Mouse (Mus musculus): ENCODE data around the gene Col16a1. TPM values are rescaled to one million over a fixed set of nuclear protein-coding genes. Genes with fewer than 3 reads are reported as not detected.

The Col16a1 gene
- polyA plus RNA-seq, 1 experiment from 2014 or later, result 57.4 TPM

DNA sequence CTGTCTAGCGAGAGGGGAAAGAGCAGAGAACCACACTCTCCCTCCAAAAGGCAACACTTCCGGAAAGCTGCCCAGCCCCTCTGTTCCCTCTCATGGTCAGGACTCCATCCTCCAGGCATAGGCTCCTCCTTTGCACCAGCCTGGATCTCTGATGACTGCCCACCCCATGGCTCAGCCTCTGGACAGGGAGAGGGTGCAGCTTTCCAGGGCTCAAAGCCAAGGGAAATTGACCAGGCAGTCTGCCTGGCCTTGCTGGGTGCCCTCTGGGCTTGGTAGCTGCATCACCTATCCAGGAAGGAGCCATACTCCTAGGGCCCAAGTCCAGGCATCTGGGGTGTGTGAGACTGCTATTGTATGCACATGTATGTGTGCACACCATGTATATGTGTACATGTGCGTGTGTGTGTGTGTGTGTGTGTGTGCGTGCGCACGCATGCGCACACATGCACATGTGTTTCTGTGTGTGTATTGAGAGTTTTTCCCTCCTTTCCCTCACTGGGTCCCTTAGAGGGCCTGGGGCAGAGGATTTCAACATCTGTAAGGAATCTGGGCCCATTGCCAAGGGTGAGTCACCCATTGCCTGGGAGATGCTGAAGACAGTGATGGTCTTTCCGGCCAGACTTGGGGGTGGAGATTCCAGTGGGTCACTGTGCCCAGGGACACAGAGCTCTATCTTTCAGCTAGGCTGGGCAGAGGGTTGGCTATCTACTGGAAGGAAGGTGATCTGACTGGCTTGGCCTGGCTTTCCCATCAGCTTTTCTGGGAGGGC, 2.6 kb downstream of the Col16a1 start:
- H3K9ac ChIP-seq, result no peak overlapping the region
- peaks cover 61% of the 10 kb centered on the region for H3K4me1 ChIP-seq
- no peaks in the 10 kb centered on the region; the same call in 1 of the 2 replicates for H3K9me3 ChIP-seq (replicated peaks)
- H3K4me3 ChIP-seq (replicated peaks), result no peak overlapping the region
- H3K27ac ChIP-seq, result peak overlapping the region; percentile 54; the same call in 1 of the 2 replicates
- H3K4me2 ChIP-seq, result peak overlapping the region; percentile 77; the same call in 1 of the 2 replicates
- WGBS, result 72% methylated on average over 8 of the region's 8 CpGs
- H3K27me3 ChIP-seq, result peaks cover 22% of the 10 kb centered on the region
- ATAC-seq (replicated peaks; ENCODE audit: low FRiP score), result no peak
- H3K36me3 ChIP-seq, result no peaks in the 10 kb centered on the region

GRCm38 (mm10) chr4:130052283-130052682, 4.6 kb downstream of the Col16a1 start:
- no peaks in the 10 kb centered on the region for H3K36me3 ChIP-seq
- ATAC-seq (replicated peaks; ENCODE audit: low FRiP score), result no peak
- peaks cover 44% of the 10 kb centered on the region for H3K4me1 ChIP-seq
- no peak overlapping the region for H3K4me2 ChIP-seq
- H3K27me3 ChIP-seq, result peaks cover 10% of the 10 kb centered on the region; the same call in 1 of the 2 replicates
- no peak overlapping the region for H3K4me3 ChIP-seq (replicated peaks)
- no peaks in the 10 kb centered on the region; the same call in 1 of the 2 replicates for H3K9me3 ChIP-seq (replicated peaks)
- no peak overlapping the region for H3K27ac ChIP-seq
- no peak overlapping the region for H3K9ac ChIP-seq
- 89% methylated on average over 3 of the region's 3 CpGs for WGBS

- Histone ChIP-seq H3K9ac (no peak overlapping the region), H3K4me3 (replicated peaks) (no peak overlapping the region)
- WGBS, result 90% methylated on average over 9 of the region's 9 CpGs
These were observed 5.5 kb downstream of the Col16a1 start for GRCm38 (mm10) chr4:130053111-130053510.

GRCm38 (mm10) chr4:130054727-130055126, 7.1 kb downstream of the Col16a1 start:
- Histone ChIP-seq H3K27me3 (no peaks in the 10 kb centered on the region), H3K4me3 (replicated peaks) (no peak overlapping the region), H3K27ac (no peak overlapping the region), H3K4me2 (no peak overlapping the region), H3K9me3 (replicated peaks) (no peaks in the 10 kb centered on the region; the same call in 1 of the 2 replicates), H3K36me3 (peaks cover under 1% of the 10 kb centered on the region; the same call in 1 of the 2 replicates), H3K4me1 (peaks cover 22% of the 10 kb centered on the region), H3K9ac (no peak overlapping the region)
- 45% methylated on average over 1 of the region's 1 CpGs for WGBS
- no peak for ATAC-seq (replicated peaks; ENCODE audit: low FRiP score)

More at GRCm38 (mm10) chr4:130053111-130053510, 5.5 kb downstream of the Col16a1 start:
- no peaks in the 10 kb centered on the region for H3K36me3 ChIP-seq
- no peak for ATAC-seq (replicated peaks; ENCODE audit: low FRiP score)
- no peaks in the 10 kb centered on the region; the same call in 1 of the 2 replicates for H3K9me3 ChIP-seq (replicated peaks)
- peaks cover 7% of the 10 kb centered on the region; the same call in 1 of the 2 replicates for H3K27me3 ChIP-seq
- H3K27ac ChIP-seq, result no peak overlapping the region
- no peak overlapping the region for H3K4me2 ChIP-seq
- peaks cover 36% of the 10 kb centered on the region for H3K4me1 ChIP-seq

GRCm38 (mm10) chr4:130055160-130056010, 7.7 kb downstream of the Col16a1 start:
- Histone ChIP-seq H3K4me1 (peaks cover 15% of the 10 kb centered on the region), H3K36me3 (peaks cover 4% of the 10 kb centered on the region; the same call in 1 of the 2 replicates), H3K4me2 (no peak overlapping the region), H3K27ac (0 out of 2 replicates have a peak overlapping the region, but pooled peaks have one; percentile 24), H3K9me3 (replicated peaks) (no peaks in the 10 kb centered on the region; the same call in 1 of the 2 replicates), H3K9ac (no peak overlapping the region), H3K27me3 (no peaks in the 10 kb centered on the region), H3K4me3 (replicated peaks) (no peak overlapping the region)
- 73% methylated on average over 14 of the region's 14 CpGs for WGBS
- ATAC-seq (replicated peaks; ENCODE audit: low FRiP score), result no peak

DNA sequence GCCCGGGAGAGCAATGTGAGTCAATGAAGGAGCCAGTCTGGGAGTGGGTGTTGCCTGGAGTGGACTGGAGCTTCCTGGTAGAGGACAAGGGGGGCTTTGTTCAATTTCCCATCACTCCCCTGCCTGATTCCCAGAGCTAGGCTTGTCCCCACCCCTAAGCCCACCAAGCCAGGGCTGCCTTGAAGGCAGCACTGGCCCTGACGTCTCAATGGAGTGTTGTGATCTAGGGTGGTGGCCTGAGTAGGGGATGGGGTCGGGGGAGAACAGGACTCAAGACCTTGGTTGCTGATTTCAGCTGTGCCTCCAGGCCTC, 8.3 kb downstream of the Col16a1 start:
- peaks cover 9% of the 10 kb centered on the region; the same call in 1 of the 2 replicates for H3K4me1 ChIP-seq
- peaks cover 4% of the 10 kb centered on the region; the same call in 1 of the 2 replicates for H3K36me3 ChIP-seq
- H3K9ac ChIP-seq, result no peak overlapping the region
- 52% methylated on average over 3 of the region's 3 CpGs for WGBS
- H3K27ac ChIP-seq, result no peak overlapping the region
- H3K9me3 ChIP-seq (replicated peaks), result no peaks in the 10 kb centered on the region; the same call in 1 of the 2 replicates
- no peak overlapping the region for H3K4me3 ChIP-seq (replicated peaks)
- no peaks in the 10 kb centered on the region for H3K27me3 ChIP-seq
- no peak overlapping the region for H3K4me2 ChIP-seq
- no peak for ATAC-seq (replicated peaks; ENCODE audit: low FRiP score)

GRCm38 (mm10) chr4:130056471-130056870, 8.8 kb downstream of the Col16a1 start:
- Histone ChIP-seq H3K27ac (no peak overlapping the region), H3K9ac (no peak overlapping the region), H3K9me3 (replicated peaks) (no peaks in the 10 kb centered on the region; the same call in 1 of the 2 replicates), H3K4me1 (0 out of 2 replicates have a peak, but pooled peaks cover 8% of the 10 kb centered on the region), H3K4me2 (no peak overlapping the region), H3K27me3 (no peaks in the 10 kb centered on the region), H3K4me3 (replicated peaks) (no peak overlapping the region), H3K36me3 (peaks cover 4% of the 10 kb centered on the region; the same call in 1 of the 2 replicates)
- 64% methylated on average over 3 of the region's 3 CpGs for WGBS
- ATAC-seq (replicated peaks; ENCODE audit: low FRiP score), result no peak

GRCm38 (mm10) chr4:130060937-130061336, 13.3 kb downstream of the Col16a1 start:
- H3K4me1 ChIP-seq, result no peaks in the 10 kb centered on the region
- H3K4me2 ChIP-seq, result no peak overlapping the region
- ATAC-seq (replicated peaks; ENCODE audit: low FRiP score), result no peak
- no peaks in the 10 kb centered on the region for H3K9me3 ChIP-seq (replicated peaks)
- H3K27ac ChIP-seq, result no peak overlapping the region
- H3K36me3 ChIP-seq, result peaks cover 4% of the 10 kb centered on the region; the same call in 1 of the 2 replicates
- H3K4me3 ChIP-seq (replicated peaks), result no peak overlapping the region
- no peaks in the 10 kb centered on the region for H3K27me3 ChIP-seq
- H3K9ac ChIP-seq, result no peak overlapping the region

GRCm38 (mm10) chr4:130063191-130063590, 15.6 kb downstream of the Col16a1 start:
- H3K27me3 ChIP-seq, result no peaks in the 10 kb centered on the region
- H3K9ac ChIP-seq, result no peak overlapping the region
- ATAC-seq (replicated peaks; ENCODE audit: low FRiP score), result no peak
- H3K4me1 ChIP-seq, result no peaks in the 10 kb centered on the region
- no peak overlapping the region for H3K27ac ChIP-seq
- no peaks in the 10 kb centered on the region for H3K9me3 ChIP-seq (replicated peaks)
- 42% methylated on average over 7 of the region's 7 CpGs for WGBS
- H3K4me3 ChIP-seq (replicated peaks), result no peak overlapping the region
- H3K4me2 ChIP-seq, result no peak overlapping the region
- H3K36me3 ChIP-seq, result peaks cover 4% of the 10 kb centered on the region; the same call in 1 of the 2 replicates

DNA sequence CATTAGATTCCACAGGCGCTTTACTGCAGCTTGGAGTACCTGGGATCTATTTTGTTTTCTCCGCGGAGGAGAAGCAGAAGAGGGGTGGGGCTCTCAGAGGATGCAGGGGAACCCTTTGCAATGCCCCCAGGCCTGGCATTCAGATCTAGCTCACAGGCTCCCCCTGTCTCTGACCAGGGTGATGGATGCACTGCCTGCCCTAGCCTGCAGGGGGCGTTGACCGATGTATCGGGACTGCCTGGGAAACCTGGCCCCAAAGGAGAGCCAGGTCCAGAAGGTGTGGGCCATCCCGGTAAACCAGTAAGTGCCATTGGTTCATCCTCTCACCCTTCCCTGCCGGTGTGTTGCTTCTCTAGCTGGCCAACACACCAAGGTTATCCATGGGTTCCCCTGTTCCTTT, 19.2 kb downstream of the Col16a1 start:
- H3K27me3 ChIP-seq, result no peaks in the 10 kb centered on the region
- H3K4me3 ChIP-seq (replicated peaks), result no peak overlapping the region
- no peaks in the 10 kb centered on the region for H3K4me1 ChIP-seq
- 10% methylated on average over 8 of the region's 8 CpGs for WGBS
- no peak overlapping the region for H3K9ac ChIP-seq
- H3K36me3 ChIP-seq, result no peaks in the 10 kb centered on the region
- no peaks in the 10 kb centered on the region for H3K9me3 ChIP-seq (replicated peaks)
- H3K4me2 ChIP-seq, result no peak overlapping the region
- no peak overlapping the region for H3K27ac ChIP-seq
- ATAC-seq (replicated peaks; ENCODE audit: low FRiP score), result no peak

- H3K36me3 ChIP-seq, result no peaks in the 10 kb centered on the region
- H3K9me3 ChIP-seq (replicated peaks), result no peaks in the 10 kb centered on the region
- no peak overlapping the region for H3K9ac ChIP-seq
- no peak overlapping the region for H3K4me2 ChIP-seq
- H3K27ac ChIP-seq, result no peak overlapping the region
- no peak overlapping the region for H3K4me3 ChIP-seq (replicated peaks)
- no peaks in the 10 kb centered on the region; the same call in 1 of the 2 replicates for H3K27me3 ChIP-seq
- H3K4me1 ChIP-seq, result peaks cover 9% of the 10 kb centered on the region
- WGBS, result 73% methylated on average over 3 of the region's 3 CpGs
- ATAC-seq (replicated peaks; ENCODE audit: low FRiP score), result no peak
These were observed 22.9 kb downstream of the Col16a1 start for GRCm38 (mm10) chr4:130070523-130070922.

DNA sequence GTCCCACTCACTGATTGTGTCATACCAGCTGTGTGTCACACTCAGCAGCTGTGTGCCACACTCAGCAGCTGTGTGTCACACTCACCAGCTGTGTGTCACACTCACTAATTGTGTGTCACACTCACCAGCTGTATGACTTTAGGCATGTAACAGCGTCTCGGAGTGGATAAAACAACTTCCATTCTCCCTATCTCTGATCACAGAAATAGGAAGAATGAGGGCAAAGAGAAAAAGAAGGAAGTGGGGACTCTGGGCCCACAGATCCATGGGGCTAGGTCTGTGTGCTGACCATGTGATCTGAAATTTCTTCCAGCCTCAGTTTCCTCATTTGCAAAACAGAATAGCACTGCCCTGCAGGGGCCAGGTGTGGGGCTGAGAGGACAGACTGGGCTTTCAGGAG, 24.1 kb downstream of the Col16a1 start:
- H3K9me3 ChIP-seq (replicated peaks), result no peaks in the 10 kb centered on the region
- H3K4me2 ChIP-seq, result no peak overlapping the region
- no peaks in the 10 kb centered on the region for H3K36me3 ChIP-seq
- no peak overlapping the region for H3K27ac ChIP-seq
- 87% methylated on average over 2 of the region's 2 CpGs for WGBS
- no peak overlapping the region for H3K4me3 ChIP-seq (replicated peaks)
- H3K27me3 ChIP-seq, result peaks cover 4% of the 10 kb centered on the region; the same call in 1 of the 2 replicates
- no peak overlapping the region for H3K9ac ChIP-seq
- ATAC-seq (replicated peaks; ENCODE audit: low FRiP score), result no peak
- peaks cover 16% of the 10 kb centered on the region for H3K4me1 ChIP-seq
